Mouse (Mus musculus): Measurements from ENCODE around the gene Wdr34. TPM values are rescaled to one million over a fixed set of nuclear protein-coding genes. Genes with fewer than 3 reads are reported as not detected.
"Not testable (repeated sequence)": the region's sequence is repeated elsewhere in the genome, so short reads cannot be mapped to it uniquely, and the experiment has no call there.

Wdr34 gene
- polyA plus RNA-seq, 1 experiment from 2014 or later, result 28.5 TPM

- ATAC-seq (ENCODE audit: insufficient read depth), result no peak
- TF ChIP-seq CTCF (IDR thresholded peaks at IDR 0.05; ENCODE audit: low read depth), result no peak
Measured at GRCm38 (mm10) chr2:30058418-30058817, 9.7 kb upstream of the Wdr34 start.

GRCm38 (mm10) chr2:30057223-30057904, 8.7 kb upstream of the Wdr34 start, which contains the start of gene Set:
Gene Set (plus strand): TSS chr2:30057378.
- Histone ChIP-seq H3K4me1 (ENCODE audit: insufficient read depth) (no peaks in the 10 kb centered on the region), H3K4me2 (no peak within 1 kb of the TSS), H3K27me3 (ENCODE audit: insufficient read depth, low read length) (no peaks in the 10 kb centered on the region), H3K4me3 (ENCODE audit: low read depth, low read length) (no peak within 1 kb of the TSS), H3K9me3 (ENCODE audit: low read depth, low read length) (no peaks in the 10 kb centered on the region), H3K9ac (no peak within 1 kb of the TSS), H3K27ac (ENCODE audit: low read depth) (no peak within 1 kb of the TSS), H3K36me3 (ENCODE audit: insufficient read depth) (no peaks in the 10 kb centered on the region)
- 39% methylated on average over 12 of the region's 12 CpGs for WGBS
- TF ChIP-seq CTCF (IDR thresholded peaks at IDR 0.05; ENCODE audit: low read depth), result no peak
- ATAC-seq (ENCODE audit: insufficient read depth) (no peak), DNase-seq (peak; percentile 41)

More at GRCm38 (mm10) chr2:30058418-30058817, 9.7 kb upstream of the Wdr34 start:
- no peaks in the 10 kb centered on the region for H3K9me3 ChIP-seq (ENCODE audit: low read depth, low read length)
- no peak overlapping the region for H3K4me2 ChIP-seq
- no peak for DNase-seq
- H3K4me1 ChIP-seq (ENCODE audit: insufficient read depth), result no peaks in the 10 kb centered on the region
- no peak overlapping the region for H3K9ac ChIP-seq
- H3K36me3 ChIP-seq (ENCODE audit: insufficient read depth), result no peaks in the 10 kb centered on the region
- H3K27ac ChIP-seq (ENCODE audit: low read depth), result no peak overlapping the region
- no peak overlapping the region for H3K4me3 ChIP-seq (ENCODE audit: low read depth, low read length)
- 45% methylated on average over 5 of the region's 5 CpGs for WGBS
- H3K27me3 ChIP-seq (ENCODE audit: insufficient read depth, low read length), result no peaks in the 10 kb centered on the region

- WGBS, result 72% methylated on average over 3 of the region's 3 CpGs
- Histone ChIP-seq H3K9me3 (ENCODE audit: low read depth, low read length) (no peaks in the 10 kb centered on the region), H3K27ac (ENCODE audit: low read depth) (no peak overlapping the region), H3K4me2 (no peak overlapping the region), H3K9ac (no peak overlapping the region), H3K36me3 (ENCODE audit: insufficient read depth) (no peaks in the 10 kb centered on the region), H3K27me3 (ENCODE audit: insufficient read depth, low read length) (no peaks in the 10 kb centered on the region), H3K4me1 (ENCODE audit: insufficient read depth) (no peaks in the 10 kb centered on the region), H3K4me3 (ENCODE audit: low read depth, low read length) (no peak overlapping the region)
- DNase-seq (no peak), ATAC-seq (ENCODE audit: insufficient read depth) (no peak)
- no peak for TF ChIP-seq CTCF (IDR thresholded peaks at IDR 0.05; ENCODE audit: low read depth)
Measured at GRCm38 (mm10) chr2:30056736-30057135, 8.1 kb upstream of the Wdr34 start.

- not testable (repeated sequence) for H3K27me3 ChIP-seq (ENCODE audit: insufficient read depth, low read length); H3K36me3 ChIP-seq (ENCODE audit: insufficient read depth); H3K4me1 ChIP-seq (ENCODE audit: insufficient read depth); H3K27ac ChIP-seq (ENCODE audit: low read depth); H3K9me3 ChIP-seq (ENCODE audit: low read depth, low read length); DNase-seq; H3K4me2 ChIP-seq; H3K9ac ChIP-seq; H3K4me3 ChIP-seq (ENCODE audit: low read depth, low read length); ATAC-seq (ENCODE audit: insufficient read depth)
- 94% methylated on average over 3 of the region's 3 CpGs for WGBS
- TF ChIP-seq CTCF (IDR thresholded peaks at IDR 0.05; ENCODE audit: low read depth), result 0 out of 2 replicates have a peak, but pooled peaks have one; percentile 4
Measured at GRCm38 (mm10) chr2:30055310-30055709, 6.6 kb upstream of the Wdr34 start.

- Histone ChIP-seq H3K9ac (no peak overlapping the region), H3K4me3 (ENCODE audit: low read depth, low read length) (no peak overlapping the region), H3K27ac (ENCODE audit: low read depth) (no peak overlapping the region), H3K4me1 (ENCODE audit: insufficient read depth) (peaks cover 3% of the 10 kb centered on the region; the same call in 1 of the 2 replicates), H3K27me3 (ENCODE audit: insufficient read depth, low read length) (no peaks in the 10 kb centered on the region), H3K4me2 (no peak overlapping the region), H3K9me3 (ENCODE audit: low read depth, low read length) (no peaks in the 10 kb centered on the region), H3K36me3 (ENCODE audit: insufficient read depth) (no peaks in the 10 kb centered on the region)
- TF ChIP-seq CTCF (IDR thresholded peaks at IDR 0.05; ENCODE audit: low read depth), result peak; percentile 61
- 32% methylated on average over 6 of the region's 6 CpGs for WGBS
- DNase-seq (no peak), ATAC-seq (ENCODE audit: insufficient read depth) (no peak)
Measured at GRCm38 (mm10) chr2:30051992-30052761, 3.5 kb upstream of the Wdr34 start.

GRCm38 (mm10) chr2:30049831-30050230, 1.1 kb upstream of the Wdr34 start:
- TF ChIP-seq CTCF (IDR thresholded peaks at IDR 0.05; ENCODE audit: low read depth), result no peak
- WGBS, result 86% methylated on average over 3 of the region's 3 CpGs
- Histone ChIP-seq H3K27me3 (ENCODE audit: insufficient read depth, low read length) (no peaks in the 10 kb centered on the region), H3K4me1 (ENCODE audit: insufficient read depth) (peaks cover 3% of the 10 kb centered on the region; the same call in 1 of the 2 replicates), H3K4me3 (ENCODE audit: low read depth, low read length) (no peak overlapping the region), H3K27ac (ENCODE audit: low read depth) (no peak overlapping the region), H3K9ac (no peak overlapping the region), H3K36me3 (ENCODE audit: insufficient read depth) (no peaks in the 10 kb centered on the region), H3K9me3 (ENCODE audit: low read depth, low read length) (no peaks in the 10 kb centered on the region), H3K4me2 (no peak overlapping the region)
- DNase-seq (no peak), ATAC-seq (ENCODE audit: insufficient read depth) (no peak)

- peak overlapping the region; percentile 62 for H3K4me3 ChIP-seq (ENCODE audit: low read depth, low read length)
- peaks cover 3% of the 10 kb centered on the region; the same call in 1 of the 2 replicates for H3K4me1 ChIP-seq (ENCODE audit: insufficient read depth)
- peak overlapping the region; percentile 66 for H3K9ac ChIP-seq
- 54% methylated on average over 11 of the region's 11 CpGs for WGBS
- ATAC-seq (ENCODE audit: insufficient read depth), result no peak; the same call in 1 of the 2 replicates
- peak overlapping the region; percentile 91 for H3K27ac ChIP-seq (ENCODE audit: low read depth)
- DNase-seq, result no peak
- no peaks in the 10 kb centered on the region for H3K9me3 ChIP-seq (ENCODE audit: low read depth, low read length)
- H3K36me3 ChIP-seq (ENCODE audit: insufficient read depth), result no peaks in the 10 kb centered on the region
- no peak for TF ChIP-seq CTCF (IDR thresholded peaks at IDR 0.05; ENCODE audit: low read depth)
- H3K4me2 ChIP-seq, result peak overlapping the region; percentile 62
- H3K27me3 ChIP-seq (ENCODE audit: insufficient read depth, low read length), result no peaks in the 10 kb centered on the region
Measured at GRCm38 (mm10) chr2:30048101-30048501, 580 bp downstream of the Wdr34 start.

Measured in lung, embryonic 14.5 days (tissue).